Mouse (Mus musculus): Measurements from ENCODE around the gene Col23a1. TPM values are rescaled to one million over a fixed set of nuclear protein-coding genes. Genes with fewer than 3 reads are reported as not detected.

Col23a1 gene
- total and polyA plus RNA-seq, 2 experiments from 2014 or later: 3.5 to 7.2 TPM

GRCm38 (mm10) chr11:51431968-51432367, 142.2 kb downstream of the Col23a1 start:
- ATAC-seq (ENCODE audit: insufficient read depth, low read depth) (no peak; the same call in 1 of the 2 replicates), DNase-seq (ENCODE audit: low spot score) (no peak)
- Histone ChIP-seq H3K27ac (ENCODE audit: low read depth) (no peak overlapping the region), H3K4me3 (ENCODE audit: low read depth, low read length) (no peak overlapping the region), H3K27me3 (ENCODE audit: control insufficient read depth, insufficient read depth, low read length) (peaks cover 15% of the 10 kb centered on the region; the same call in 1 of the 2 replicates), H3K36me3 (replicated peaks; ENCODE audit: control insufficient read depth, insufficient read depth, low read length) (no peaks in the 10 kb centered on the region), H3K4me2 (ENCODE audit: low read depth, low read length) (no peak overlapping the region), H3K9me3 (replicated peaks; ENCODE audit: control insufficient read depth, low read length) (0 out of 2 replicates have a peak, but pooled peaks cover 3% of the 10 kb centered on the region), H3K4me1 (ENCODE audit: control insufficient read depth, insufficient read depth) (no peaks in the 10 kb centered on the region), H3K9ac (replicated peaks; ENCODE audit: low read depth, low read length) (no peak overlapping the region)
- TF ChIP-seq CTCF (IDR thresholded peaks at IDR 0.05; ENCODE audit: low read depth) (no peak), EP300 (IDR thresholded peaks at IDR 0.05; ENCODE audit: low read depth) (no peak)
- WGBS: 67% methylated on average over 8 of the region's 8 CpGs

GRCm38 (mm10) chr11:51442006-51442405, 152.3 kb downstream of the Col23a1 start:
- no peak overlapping the region for H3K27ac ChIP-seq (ENCODE audit: low read depth)
- no peaks in the 10 kb centered on the region for H3K4me1 ChIP-seq (ENCODE audit: control insufficient read depth, insufficient read depth)
- WGBS: 92% methylated on average over 7 of the region's 7 CpGs
- H3K9ac ChIP-seq (replicated peaks; ENCODE audit: low read depth, low read length): no peak overlapping the region
- no peaks in the 10 kb centered on the region for H3K36me3 ChIP-seq (replicated peaks; ENCODE audit: control insufficient read depth, insufficient read depth, low read length)
- no peak overlapping the region for H3K4me3 ChIP-seq (ENCODE audit: low read depth, low read length)
- 0 out of 2 replicates have a peak, but pooled peaks cover 5% of the 10 kb centered on the region for H3K27me3 ChIP-seq (ENCODE audit: control insufficient read depth, insufficient read depth, low read length)
- DNase-seq (ENCODE audit: low spot score) (no peak), ATAC-seq (ENCODE audit: insufficient read depth, low read depth) (no peak)
- H3K9me3 ChIP-seq (replicated peaks; ENCODE audit: control insufficient read depth, low read length): 0 out of 2 replicates have a peak, but pooled peaks cover under 1% of the 10 kb centered on the region
- no peak overlapping the region for H3K4me2 ChIP-seq (ENCODE audit: low read depth, low read length)
- TF ChIP-seq EP300 (IDR thresholded peaks at IDR 0.05; ENCODE audit: low read depth) (no peak), CTCF (IDR thresholded peaks at IDR 0.05; ENCODE audit: low read depth) (no peak)

GRCm38 (mm10) chr11:51442599-51442998, 152.9 kb downstream of the Col23a1 start:
- ATAC-seq (ENCODE audit: insufficient read depth, low read depth) (no peak), DNase-seq (ENCODE audit: low spot score) (no peak)
- Histone ChIP-seq H3K4me3 (ENCODE audit: low read depth, low read length) (no peak overlapping the region), H3K9ac (replicated peaks; ENCODE audit: low read depth, low read length) (no peak overlapping the region), H3K27me3 (ENCODE audit: control insufficient read depth, insufficient read depth, low read length) (0 out of 2 replicates have a peak, but pooled peaks cover 5% of the 10 kb centered on the region), H3K36me3 (replicated peaks; ENCODE audit: control insufficient read depth, insufficient read depth, low read length) (no peaks in the 10 kb centered on the region), H3K4me1 (ENCODE audit: control insufficient read depth, insufficient read depth) (no peaks in the 10 kb centered on the region), H3K4me2 (ENCODE audit: low read depth, low read length) (no peak overlapping the region), H3K27ac (ENCODE audit: low read depth) (no peak overlapping the region), H3K9me3 (replicated peaks; ENCODE audit: control insufficient read depth, low read length) (no peaks in the 10 kb centered on the region)
- TF ChIP-seq CTCF (IDR thresholded peaks at IDR 0.05; ENCODE audit: low read depth) (no peak), EP300 (IDR thresholded peaks at IDR 0.05; ENCODE audit: low read depth) (no peak)
- 79% methylated on average over 8 of the region's 8 CpGs for WGBS

- Histone ChIP-seq H3K27me3 (ENCODE audit: control insufficient read depth, insufficient read depth, low read length) (0 out of 2 replicates have a peak, but pooled peaks cover 9% of the 10 kb centered on the region), H3K27ac (ENCODE audit: low read depth) (no peak overlapping the region), H3K9me3 (replicated peaks; ENCODE audit: control insufficient read depth, low read length) (no peaks in the 10 kb centered on the region), H3K36me3 (replicated peaks; ENCODE audit: control insufficient read depth, insufficient read depth, low read length) (no peaks in the 10 kb centered on the region), H3K4me1 (ENCODE audit: control insufficient read depth, insufficient read depth) (no peaks in the 10 kb centered on the region), H3K4me3 (ENCODE audit: low read depth, low read length) (no peak overlapping the region), H3K4me2 (ENCODE audit: low read depth, low read length) (no peak overlapping the region), H3K9ac (replicated peaks; ENCODE audit: low read depth, low read length) (no peak overlapping the region)
- no peak for TF ChIP-seq EP300 (IDR thresholded peaks at IDR 0.05; ENCODE audit: low read depth)
- no peak for TF ChIP-seq CTCF (IDR thresholded peaks at IDR 0.05; ENCODE audit: low read depth)
- WGBS: 59% methylated on average over 2 of the region's 2 CpGs
- DNase-seq (ENCODE audit: low spot score) (no peak), ATAC-seq (ENCODE audit: insufficient read depth, low read depth) (no peak)
These were observed 154.1 kb downstream of the Col23a1 start for GRCm38 (mm10) chr11:51443818-51444217.

- TF ChIP-seq CTCF (IDR thresholded peaks at IDR 0.05; ENCODE audit: low read depth): no peak
- Histone ChIP-seq H3K27me3 (ENCODE audit: control insufficient read depth, insufficient read depth, low read length) (0 out of 2 replicates have a peak, but pooled peaks cover 9% of the 10 kb centered on the region), H3K9me3 (replicated peaks; ENCODE audit: control insufficient read depth, low read length) (no peaks in the 10 kb centered on the region), H3K4me1 (ENCODE audit: control insufficient read depth, insufficient read depth) (no peaks in the 10 kb centered on the region), H3K9ac (replicated peaks; ENCODE audit: low read depth, low read length) (no peak overlapping the region), H3K4me2 (ENCODE audit: low read depth, low read length) (no peak overlapping the region), H3K4me3 (ENCODE audit: low read depth, low read length) (no peak overlapping the region), H3K36me3 (replicated peaks; ENCODE audit: control insufficient read depth, insufficient read depth, low read length) (no peaks in the 10 kb centered on the region), H3K27ac (ENCODE audit: low read depth) (no peak overlapping the region)
- 81% methylated on average over 7 of the region's 7 CpGs for WGBS
- no peak for DNase-seq (ENCODE audit: low spot score)
- no peak for ATAC-seq (ENCODE audit: insufficient read depth, low read depth)
These were observed 154.9 kb downstream of the Col23a1 start for GRCm38 (mm10) chr11:51444649-51445048.

Measured in heart, postnatal 0 days (tissue).